Mouse (Mus musculus) MEL (cell line): ENCODE measurements around the gene Fgfr2. TPM values are rescaled to one million over a fixed set of nuclear protein-coding genes. Genes with fewer than 3 reads are reported as not detected.

Source experiments
- DNase-seq: peaks from one replicate; pipeline ENCODE4 v3.0.0; 2011; ENCODE audit warnings: low read depth, low spot score
- H3K27ac ChIP-seq: 2 replicates; pipeline ENCODE4 v1.5.1; 2012; ENCODE audit warnings: low read depth, mild to moderate bottlenecking, control low read depth, low read length, moderate library complexity; ENCODE audit not compliant: control insufficient read depth
- H3K27me3 ChIP-seq, 2 experiments: fragments of 150-350 bp in 1 of 2; sonication (generic) in 1 of 2; 2 replicates each; pipeline ENCODE4 v1.6.1; 2012; ENCODE audit warnings: low read length in 2 of 2, mild to moderate bottlenecking in 2 of 2, improper control_type of control experiment in 1 of 2, moderate library complexity in 1 of 2; ENCODE audit not compliant: insufficient read depth in 2 of 2, control insufficient read depth in 1 of 2
- H3K36me3 ChIP-seq, 2 experiments: 2 replicates each; pipeline ENCODE4 v1.6.1; 2012 to 2014; ENCODE audit warnings: low read length in 2 of 2, improper control_type of control experiment in 1 of 2, inconsistent platforms in 1 of 2, mild to moderate bottlenecking in 1 of 2; ENCODE audit not compliant: insufficient read depth in 2 of 2, control insufficient read depth in 1 of 2
- H3K4me1 ChIP-seq, 2 experiments: fragments of 150-350 bp in 1 of 2; sonication (generic) in 1 of 2; 2 replicates each; pipeline ENCODE4 v1.6.1; 2012; ENCODE audit warnings: low read length in 2 of 2, improper control_type of control experiment in 1 of 2, mild to moderate bottlenecking in 1 of 2; ENCODE audit not compliant: insufficient read depth in 2 of 2, control insufficient read depth in 1 of 2
- H3K4me3 ChIP-seq, 2 experiments: fragments of 150-350 bp in 1 of 2; sonication (generic) in 1 of 2; 2 replicates each; pipeline ENCODE4 v1.5.1; 2012; ENCODE audit warnings: low read depth in 2 of 2, low read length in 2 of 2, mild to moderate bottlenecking in 2 of 2, moderate library complexity in 2 of 2, control low read depth in 1 of 2, improper control_type of control experiment in 1 of 2; ENCODE audit not compliant: control insufficient read depth in 1 of 2, insufficient read depth in 1 of 2
- H3K79me2 ChIP-seq: 2 replicates; pipeline ENCODE4 v1.6.1; 2012; ENCODE audit warnings: mild to moderate bottlenecking, low read length, moderate library complexity; ENCODE audit not compliant: control insufficient read depth, poor library complexity, insufficient read depth
- H3K9ac ChIP-seq: 2 replicates; pipeline ENCODE4 v1.6.1; 2012; ENCODE audit warnings: low read depth, mild to moderate bottlenecking, control low read depth, low read length, moderate library complexity; ENCODE audit not compliant: control insufficient read depth, poor library complexity, severe bottlenecking
- H3K9me3 ChIP-seq: fragments of 150-350 bp; sonication (generic); replicated peaks from 2 replicates; pipeline ENCODE4 v1.6.1; 2012; ENCODE audit warnings: mild to moderate bottlenecking, low read length, improper control_type of control experiment, moderate library complexity; ENCODE audit not compliant: insufficient read depth
- BHLHE40 ChIP-seq: IDR thresholded peaks from 2 replicates; pipeline ENCODE4 v1.6.1; 2012; ENCODE audit warnings: low read depth, mild to moderate bottlenecking, inconsistent platforms, low read length, improper control_type of control experiment, borderline replicate concordance
- CHD1 ChIP-seq: IDR thresholded peaks from 2 replicates; pipeline ENCODE4 v1.6.1; 2012; ENCODE audit warnings: low read depth, mild to moderate bottlenecking, inconsistent platforms, low read length, improper control_type of control experiment
- CHD2 ChIP-seq: IDR thresholded peaks from 2 replicates; pipeline ENCODE4 v1.6.1; 2011; ENCODE audit warnings: low read length, improper control_type of control experiment
- CTCF ChIP-seq, 3 experiments: IDR thresholded peaks in 2 of 3; conservative IDR thresholded peaks in 1 of 3; 2 replicates each; pipeline ENCODE4 v1.5.1; 2011 to 2012; ENCODE audit warnings: low read length in 3 of 3, low read depth in 2 of 3, mild to moderate bottlenecking in 2 of 3, improper control_type of control experiment in 1 of 3, inconsistent platforms in 1 of 3, mixed read lengths in 1 of 3, moderate library complexity in 1 of 3; ENCODE audit not compliant: control insufficient read depth in 1 of 3, insufficient read depth in 1 of 3, poor library complexity in 1 of 3, severe bottlenecking in 1 of 3
- GABPA ChIP-seq: IDR thresholded peaks from 2 replicates; pipeline ENCODE4 v1.6.1; 2012; ENCODE audit warnings: low read depth, mild to moderate bottlenecking, inconsistent platforms, low read length, improper control_type of control experiment, moderate library complexity
- KAT2A ChIP-seq: conservative IDR thresholded peaks from 2 replicates; pipeline ENCODE4 v1.6.1; 2012; ENCODE audit warnings: low read depth, low read length, improper control_type of control experiment, inconsistent platforms
- MAFK ChIP-seq: IDR thresholded peaks from 2 replicates; pipeline ENCODE4 v1.6.1; 2011; ENCODE audit warnings: low read depth, mild to moderate bottlenecking, low read length, improper control_type of control experiment, borderline replicate concordance
- MAX ChIP-seq: IDR thresholded peaks from 2 replicates; pipeline ENCODE4 v1.6.1; 2011; ENCODE audit warnings: low read length, improper control_type of control experiment
- MAZ ChIP-seq: IDR thresholded peaks from 2 replicates; pipeline ENCODE4 v1.6.1; 2012; ENCODE audit warnings: low read depth, mild to moderate bottlenecking, inconsistent platforms, low read length, improper control_type of control experiment
- MEF2A ChIP-seq: IDR thresholded peaks from 2 replicates; pipeline ENCODE4 v1.6.1; 2014; ENCODE audit warnings: low read depth, mild to moderate bottlenecking, inconsistent platforms, low read length, improper control_type of control experiment; ENCODE audit not compliant: poor library complexity, insufficient replicate concordance, severe bottlenecking; ENCODE audit errors: extremely low read depth
- MYC ChIP-seq: IDR thresholded peaks from 2 replicates; pipeline ENCODE4 v1.6.1; 2011; ENCODE audit warnings: low read depth, mild to moderate bottlenecking, low read length, improper control_type of control experiment, moderate library complexity
- NRF1 ChIP-seq: IDR thresholded peaks from 2 replicates; pipeline ENCODE4 v1.6.1; 2014; ENCODE audit warnings: low read depth, mild to moderate bottlenecking, inconsistent platforms, low read length, improper control_type of control experiment, moderate library complexity; ENCODE audit not compliant: poor library complexity, insufficient read depth, severe bottlenecking
- RAD21 ChIP-seq: IDR thresholded peaks from 2 replicates; pipeline ENCODE4 v1.6.1; 2011; ENCODE audit warnings: mild to moderate bottlenecking, low read depth, low read length, improper control_type of control experiment
- RCOR1 ChIP-seq: IDR thresholded peaks from 2 replicates; pipeline ENCODE4 v1.6.1; 2012; ENCODE audit warnings: low read depth, mild to moderate bottlenecking, inconsistent platforms, low read length, improper control_type of control experiment
- SIN3A ChIP-seq: IDR thresholded peaks from 2 replicates; pipeline ENCODE4 v1.6.1; 2012; ENCODE audit warnings: low read length, improper control_type of control experiment, inconsistent platforms
- SMC3 ChIP-seq: IDR thresholded peaks from 2 replicates; pipeline ENCODE4 v1.6.1; 2011; ENCODE audit warnings: low read depth, low read length, improper control_type of control experiment
- TBP ChIP-seq: IDR thresholded peaks from 2 replicates; pipeline ENCODE4 v1.8.0; 2011; ENCODE audit warnings: low read depth, low read length, improper control_type of control experiment
- ZNF384 ChIP-seq: IDR thresholded peaks from 2 replicates; pipeline ENCODE4 v1.6.1; 2012; ENCODE audit warnings: low read depth, mild to moderate bottlenecking, inconsistent platforms, low read length, improper control_type of control experiment
- polyA plus RNA-seq, 2 experiments: library from polyadenylated mRNA; stranded (reverse) in 1 of 2; unstranded in 1 of 2; fragments of >175 nt in 1 of 2; fragments of >200 nt in 1 of 2; gene quantifications; 2 replicates each; pipeline versions ENCODE4 v1.2.1 to v1.2.4; 2012; ENCODE audit warnings: low replicate concordance in 2 of 2, low read depth in 1 of 2; ENCODE audit not compliant: insufficient read length in 2 of 2, insufficient read depth in 1 of 2, missing spikeins in 1 of 2
- total RNA-seq: library from RNA; depleted of rRNA; stranded (reverse); fragments of 300-350 nt; gene quantifications from 2 replicates; pipeline ENCODE4 v1.2.3, GENCODE M21; 2012

Fgfr2 gene
- total and polyA plus RNA-seq, 3 experiments, result not detected

DNA sequence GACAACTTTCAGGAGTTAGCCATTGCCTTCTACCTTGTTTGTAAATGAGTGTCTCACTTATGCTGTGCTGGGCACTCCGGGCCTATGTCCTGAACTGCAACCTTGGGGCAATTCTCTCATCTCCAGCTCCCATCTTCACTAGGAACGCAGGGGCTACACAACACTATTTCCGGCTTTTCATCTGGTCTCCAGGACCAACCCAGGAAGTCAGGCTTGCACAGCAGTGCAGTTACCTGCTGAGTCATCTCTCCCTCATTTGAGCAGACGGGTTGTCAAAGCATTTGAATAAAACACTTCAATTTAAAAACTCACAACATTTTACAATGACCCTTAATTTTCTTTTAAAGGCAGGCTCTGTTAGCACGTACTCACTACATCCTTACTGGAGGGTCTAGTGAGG lies 2612.9 kb downstream of the Fgfr2 start:
- no peak for TF ChIP-seq MEF2A
- TF ChIP-seq MAZ, result no peak
- no peak for TF ChIP-seq TBP
- TF ChIP-seq CHD1, result no peak
- TF ChIP-seq SMC3, result no peak
- no peak for TF ChIP-seq GABPA
- no peak overlapping the region for H3K27ac ChIP-seq
- no peaks in the 10 kb centered on the region for H3K27me3 ChIP-seq
- no peak overlapping the region for H3K4me3 ChIP-seq
- H3K79me2 ChIP-seq, result peaks cover 1% of the 10 kb centered on the region; the same call in 1 of the 2 replicates
- no peaks in the 10 kb centered on the region for H3K9me3 ChIP-seq
- peaks cover 3 to 30% of the 10 kb centered on the region in 2 experiments for H3K36me3 ChIP-seq
- H3K9ac ChIP-seq, result no peak overlapping the region
- DNase-seq, result no peak
- no peaks in the 10 kb centered on the region for H3K4me1 ChIP-seq

DNA sequence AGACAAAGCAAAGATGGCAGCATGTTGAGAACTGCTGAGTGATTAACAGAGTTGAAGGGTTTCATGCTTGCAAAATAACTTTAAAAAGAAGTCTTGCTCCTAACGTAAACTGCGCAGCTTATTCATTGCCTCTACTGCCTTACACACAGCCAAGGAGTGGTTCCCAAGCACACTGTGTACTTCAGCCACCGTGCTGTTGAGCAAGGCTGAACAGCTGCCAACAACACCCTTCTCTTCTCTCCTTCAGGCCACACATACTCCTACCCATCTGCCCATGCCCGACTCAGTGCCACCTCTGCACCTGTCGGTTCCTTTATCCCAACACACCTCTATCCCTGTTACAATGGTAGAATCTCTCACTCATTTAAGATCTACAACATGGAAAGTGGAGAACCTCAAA lies 2620.1 kb downstream of the Fgfr2 start:
- TF ChIP-seq BHLHE40 (no peak), ZNF384 (no peak), MAFK (no peak), MAX (no peak), RCOR1 (no peak), CTCF (IDR thresholded peaks at IDR 0.05 in 2 of 3, conservative IDR thresholded peaks at IDR 0.05 in 1 of 3; ENCODE audit: control insufficient read depth in 1 of 3, insufficient read depth in 1 of 3, low read depth in 2 of 3, low read length in 3 of 3, poor library complexity in 1 of 3, severe bottlenecking in 1 of 3) (no peak), GABPA (no peak), RAD21 (no peak), MYC (no peak), TBP (no peak), KAT2A (no peak)
- peaks cover 0 to 27% of the 10 kb centered on the region in 2 experiments; a peak in 2 of 4 replicates for H3K36me3 ChIP-seq
- no peaks in the 10 kb centered on the region for H3K79me2 ChIP-seq

GRCm38 (mm10) chr7:130501499-130501898 lies 2621.7 kb downstream of the Fgfr2 start:
- Histone ChIP-seq H3K4me3 (no peak overlapping the region), H3K79me2 (no peaks in the 10 kb centered on the region)
- TF ChIP-seq SIN3A (no peak), NRF1 (no peak), MYC (no peak), MEF2A (no peak), CHD2 (no peak)
- TF ChIP-seq, all 39 proteins: peak for 0
- no peak for DNase-seq
- Histone ChIP-seq H3K9me3 (no peaks in the 10 kb centered on the region), H3K27me3 (no peaks in the 10 kb centered on the region), H3K27ac (no peak overlapping the region), H3K36me3 (peaks cover 0 to 20% of the 10 kb centered on the region in 2 experiments; a peak in 2 of 4 replicates), H3K9ac (no peak overlapping the region), H3K4me1 (no peaks in the 10 kb centered on the region)

More for the DNA sequence above, 2620.1 kb downstream of the Fgfr2 start:
- H3K27me3 ChIP-seq, result no peaks in the 10 kb centered on the region
- H3K4me1 ChIP-seq, result no peaks in the 10 kb centered on the region
- H3K4me3 ChIP-seq, result no peak overlapping the region
- H3K9me3 ChIP-seq, result no peaks in the 10 kb centered on the region
- DNase-seq, result no peak
- no peak overlapping the region for H3K27ac ChIP-seq
- no peak overlapping the region for H3K9ac ChIP-seq
